Mouse (Mus musculus) splenic B cell, adult 2 months (primary cell): ENCODE data around the gene Tmbim4.

Source experiments
- DNase-seq: peaks from one replicate; pipeline ENCODE4 v3.0.0-alpha.2; 2011; ENCODE audit warnings: low read depth, low spot score
- H3K27me3 ChIP-seq: 2 replicates; pipeline ENCODE4 v1.6.1; 2012; ENCODE audit warnings: mild to moderate bottlenecking, low read length, moderate library complexity, mixed read lengths; ENCODE audit not compliant: control insufficient read depth, poor library complexity, insufficient read depth, severe bottlenecking
- H3K36me3 ChIP-seq: 2 replicates; pipeline ENCODE4 v1.6.1; 2012; ENCODE audit warnings: mild to moderate bottlenecking, low read length, moderate library complexity, mixed read lengths; ENCODE audit not compliant: control insufficient read depth, poor library complexity, insufficient read depth, severe bottlenecking

Tmbim4 gene

GRCm38 (mm10) chr10:120246994-120247750 lies 45.8 kb downstream of the Tmbim4 start:
- peak; percentile 89 for DNase-seq
- H3K36me3 ChIP-seq, result no peaks in the 10 kb centered on the region
- H3K27me3 ChIP-seq, result no peaks in the 10 kb centered on the region; the same call in 1 of the 2 replicates

GRCm38 (mm10) chr10:120250911-120251683 lies 49.7 kb downstream of the Tmbim4 start:
- no peak for DNase-seq
- no peaks in the 10 kb centered on the region for H3K36me3 ChIP-seq
- H3K27me3 ChIP-seq, result no peaks in the 10 kb centered on the region; the same call in 1 of the 2 replicates

- Histone ChIP-seq H3K36me3 (no peaks in the 10 kb centered on the region), H3K27me3 (no peaks in the 10 kb centered on the region; the same call in 1 of the 2 replicates)
- DNase-seq, result no peak
Observed at GRCm38 (mm10) chr10:120251791-120252190, 50.4 kb downstream of the Tmbim4 start.

GRCm38 (mm10) chr10:120252800-120253199 lies 51.4 kb downstream of the Tmbim4 start:
- no peak for DNase-seq
- no peaks in the 10 kb centered on the region for H3K36me3 ChIP-seq

GRCm38 (mm10) chr10:120257231-120257630 lies 55.8 kb downstream of the Tmbim4 start:
- H3K27me3 ChIP-seq, result no peaks in the 10 kb centered on the region
- DNase-seq, result peak; percentile 63
- H3K36me3 ChIP-seq, result no peaks in the 10 kb centered on the region

More at GRCm38 (mm10) chr10:120252800-120253199, 51.4 kb downstream of the Tmbim4 start:
- no peaks in the 10 kb centered on the region; the same call in 1 of the 2 replicates for H3K27me3 ChIP-seq

GRCm38 (mm10) chr10:120267790-120268189 lies 66.4 kb downstream of the Tmbim4 start:
- no peaks in the 10 kb centered on the region for H3K27me3 ChIP-seq
- H3K36me3 ChIP-seq, result no peaks in the 10 kb centered on the region
- no peak for DNase-seq

GRCm38 (mm10) chr10:120269946-120270345 lies 68.6 kb downstream of the Tmbim4 start:
- no peaks in the 10 kb centered on the region for H3K36me3 ChIP-seq
- no peaks in the 10 kb centered on the region for H3K27me3 ChIP-seq
- no peak for DNase-seq

- H3K36me3 ChIP-seq, result no peaks in the 10 kb centered on the region
- peak; percentile 87 for DNase-seq
- no peaks in the 10 kb centered on the region for H3K27me3 ChIP-seq
Observed at GRCm38 (mm10) chr10:120270777-120271176, 69.4 kb downstream of the Tmbim4 start.

- Histone ChIP-seq H3K36me3 (no peaks in the 10 kb centered on the region), H3K27me3 (no peaks in the 10 kb centered on the region)
- peak; percentile 8 for DNase-seq
Observed at GRCm38 (mm10) chr10:120271318-120271717, 69.9 kb downstream of the Tmbim4 start.

- DNase-seq, result peak; percentile 17
- Histone ChIP-seq H3K27me3 (no peaks in the 10 kb centered on the region), H3K36me3 (no peaks in the 10 kb centered on the region)
Observed at GRCm38 (mm10) chr10:120271879-120272269, 70.5 kb downstream of the Tmbim4 start.

- no peaks in the 10 kb centered on the region for H3K36me3 ChIP-seq
- DNase-seq, result no peak
- H3K27me3 ChIP-seq, result no peaks in the 10 kb centered on the region
Observed at GRCm38 (mm10) chr10:120272270-120272883, 71.0 kb downstream of the Tmbim4 start.

- no peaks in the 10 kb centered on the region for H3K27me3 ChIP-seq
- H3K36me3 ChIP-seq, result no peaks in the 10 kb centered on the region
- DNase-seq, result no peak
Observed at GRCm38 (mm10) chr10:120273335-120273734, 71.9 kb downstream of the Tmbim4 start.
